Mouse (Mus musculus) leukemia stem cell, adult 10-12 weeks (primary cell): ENCODE results near the gene Wfdc16. TPM values are rescaled to one million over a fixed set of nuclear protein-coding genes. Genes with fewer than 3 reads are reported as not detected.

Experiments used
- polyA plus RNA-seq: library from polyadenylated mRNA; stranded (reverse); fragments of >175 nt; gene quantifications from 2 replicates; pipeline ENCODE4 v1.2.3, GENCODE M21; 2012; ENCODE audit warnings: low replicate concordance

Wfdc16 gene
- not detected in 2 replicates for polyA plus RNA-seq

DNA sequence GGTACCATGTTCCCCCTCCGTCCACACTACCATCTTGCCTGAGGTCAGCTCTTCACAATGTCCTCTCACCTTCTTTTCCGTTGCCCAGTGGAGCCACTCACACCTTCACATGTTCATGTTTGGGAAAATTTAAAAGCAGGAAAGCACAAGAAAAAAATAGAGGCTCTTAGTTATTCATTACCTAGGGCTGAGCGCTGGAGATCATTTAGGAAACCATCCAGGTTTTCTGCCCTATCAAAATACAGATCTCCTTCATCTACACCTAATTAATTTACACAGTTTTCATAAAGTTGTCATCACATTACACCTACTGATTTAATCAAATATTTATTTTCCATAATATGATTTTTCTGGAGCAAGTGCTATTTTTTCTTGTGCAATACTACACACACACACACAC, at the start of gene Wfdc16:
Gene Wfdc16, minus strand, starts transcription at position 101 of the 400 bp plus-strand sequence.

GRCm38 (mm10) chr2:164684807-164685206, 46.2 kb upstream of the Wfdc16 start, which contains the start of gene Wfdc13:
TSS of gene Wfdc13 (plus strand) at chr2:164685107.

DNA sequence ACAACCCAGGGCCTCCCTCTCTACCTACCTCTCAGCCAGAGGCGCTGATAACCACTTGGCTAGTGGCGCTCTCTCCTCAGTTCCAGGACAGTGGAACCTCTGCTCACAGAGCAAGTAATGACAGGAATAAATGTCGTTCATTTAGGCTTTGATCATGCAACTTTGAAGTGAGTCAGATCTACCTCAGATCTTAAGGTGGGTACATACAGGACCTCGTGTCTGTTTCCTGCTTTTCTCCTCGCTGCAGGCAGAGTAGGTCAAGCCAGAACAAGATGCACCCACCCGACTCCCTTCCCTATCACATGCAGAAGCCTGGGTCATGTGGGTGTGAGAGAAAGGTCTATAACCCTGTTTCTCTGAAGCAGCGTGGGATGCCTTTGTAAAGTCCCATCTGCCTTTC, 35.4 kb upstream of the Wfdc16 start, which contains the start of gene Wfdc11:
Gene Wfdc11, minus strand, starts transcription at position 101 of the 400 bp plus-strand sequence.

GRCm38 (mm10) chr2:164656483-164656882, 17.9 kb upstream of the Wfdc16 start, which contains the start of gene Wfdc9:
TSS of gene Wfdc9 (minus strand) at chr2:164656583.

GRCm38 (mm10) chr2:164655858-164656257, 17.3 kb upstream of the Wfdc16 start, which contains the start of gene Wfdc10:
TSS of gene Wfdc10 (plus strand) at chr2:164656046.

GRCm38 (mm10) chr2:164613471-164613870, 25.1 kb downstream of the Wfdc16 start, which contains the start of the genes Wfdc6b and Wfdc8:
TSS of gene Wfdc6b (plus strand) at chr2:164613522.
TSS of gene Wfdc8 (minus strand) at chr2:164613626.

DNA sequence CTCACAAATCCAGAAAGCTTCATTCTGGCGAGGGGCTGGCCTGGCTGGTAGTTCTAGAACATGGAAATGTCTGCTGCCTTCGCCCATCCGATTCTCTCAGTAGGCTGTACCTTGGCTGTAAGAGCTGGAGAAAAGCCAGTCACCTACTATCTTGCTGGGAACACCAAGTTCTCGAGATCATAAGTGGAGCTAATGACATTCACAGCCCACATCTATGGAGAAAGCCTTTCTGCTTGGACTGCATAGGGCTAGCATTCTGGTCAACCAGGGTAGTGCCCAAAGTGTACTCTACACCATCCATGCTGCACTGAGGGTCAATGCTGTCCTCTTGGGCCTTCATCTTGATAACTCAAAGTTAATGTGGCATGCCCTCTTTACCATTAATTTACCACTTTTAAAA, 45.1 kb downstream of the Wfdc16 start, which contains the start of gene Eppin:
Gene Eppin, minus strand, starts transcription at position 101 of the 400 bp plus-strand sequence.

GRCm38 (mm10) chr2:164585025-164585725, 53.4 kb downstream of the Wfdc16 start, which contains the start of gene Wfdc6a:
TSS of gene Wfdc6a (minus strand) at chr2:164585447.

Other genes with a start within 250 kb of the Wfdc16 start
- 5.2 and 16.4 TPM in 2 replicates for gene Slpi, start 249.7 kb downstream of the Wfdc16 start, polyA plus RNA-seq
- gene Rbpjl, start 235.7 kb downstream of the Wfdc16 start, polyA plus RNA-seq = 0.09 and 0.25 TPM in 2 replicates
- 0.07 TPM in 1 of 2 replicates, not detected in the other for gene Matn4, start 233.6 kb downstream of the Wfdc16 start, polyA plus RNA-seq
- 1.4 and 10.9 TPM in 2 replicates for gene Sdc4, start 194.9 kb downstream of the Wfdc16 start, polyA plus RNA-seq
- gene Sys1, start 181.8 kb downstream of the Wfdc16 start, polyA plus RNA-seq = 222 and 239 TPM in 2 replicates
- gene Gm20458, start 177.8 kb downstream of the Wfdc16 start, polyA plus RNA-seq = 0.17 and 0.94 TPM in 2 replicates
- gene Trp53tg5, start 165.1 kb downstream of the Wfdc16 start, polyA plus RNA-seq = not detected in 2 replicates
- gene Dbndd2, start 152.7 kb downstream of the Wfdc16 start, polyA plus RNA-seq = 15.3 and 25.0 TPM in 2 replicates
- gene Pigt, start 141.3 kb downstream of the Wfdc16 start, polyA plus RNA-seq = 173 and 257 TPM in 2 replicates
- not detected in 2 replicates for gene Wfdc2, start 76.4 kb downstream of the Wfdc16 start, polyA plus RNA-seq
- not detected in 2 replicates for gene Spint3, start 65.3 kb downstream of the Wfdc16 start, polyA plus RNA-seq
- gene Wfdc6a, start 53.3 kb downstream of the Wfdc16 start, polyA plus RNA-seq = not detected in 2 replicates
- not detected in 2 replicates for gene Eppin, start 45.2 kb downstream of the Wfdc16 start, polyA plus RNA-seq
- not detected in 2 replicates for gene Wfdc6b, start 25.3 kb downstream of the Wfdc16 start, polyA plus RNA-seq
- not detected in 2 replicates for gene Wfdc8, start 25.2 kb downstream of the Wfdc16 start, polyA plus RNA-seq
- gene Wfdc10, start 17.2 kb upstream of the Wfdc16 start, polyA plus RNA-seq = not detected in 2 replicates
- gene Wfdc9, start 17.8 kb upstream of the Wfdc16 start, polyA plus RNA-seq = not detected in 2 replicates
- not detected in 2 replicates for gene Wfdc11, start 35.3 kb upstream of the Wfdc16 start, polyA plus RNA-seq
- gene Wfdc13, start 46.3 kb upstream of the Wfdc16 start, polyA plus RNA-seq = not detected in 2 replicates
- not detected in 2 replicates for gene Spint4, start 59.7 kb upstream of the Wfdc16 start, polyA plus RNA-seq
- gene Spint5, start 76.5 kb upstream of the Wfdc16 start, polyA plus RNA-seq = not detected in 2 replicates
- 0.14 TPM in 1 of 2 replicates, not detected in the other for gene Wfdc3, start 107.1 kb upstream of the Wfdc16 start, polyA plus RNA-seq
- gene Dnttip1, start 107.2 kb upstream of the Wfdc16 start, polyA plus RNA-seq = 30.4 and 109 TPM in 2 replicates
- gene Ube2c, start 131.1 kb upstream of the Wfdc16 start, polyA plus RNA-seq = 143 and 160 TPM in 2 replicates
- not detected in 2 replicates for gene Tnnc2, start 141.2 kb upstream of the Wfdc16 start, polyA plus RNA-seq
- 3.9 and 10.1 TPM in 2 replicates for gene Snx21, start 147.0 kb upstream of the Wfdc16 start, polyA plus RNA-seq
- gene Acot8, start 166.1 kb upstream of the Wfdc16 start, polyA plus RNA-seq = 13.5 and 59.4 TPM in 2 replicates
- 0.55 and 2.0 TPM in 2 replicates for gene Zswim3, start 166.3 kb upstream of the Wfdc16 start, polyA plus RNA-seq
- gene Zswim1, start 183.9 kb upstream of the Wfdc16 start, polyA plus RNA-seq = 15.5 and 30.3 TPM in 2 replicates
- gene Spata25, start 189.7 kb upstream of the Wfdc16 start, polyA plus RNA-seq = not detected in 2 replicates
- gene Ctsa, start 194.1 kb upstream of the Wfdc16 start, polyA plus RNA-seq = 21.4 and 125 TPM in 2 replicates
- gene Neurl2, start 194.7 kb upstream of the Wfdc16 start, polyA plus RNA-seq = 2.3 and 2.5 TPM in 2 replicates
- 9.3 and 14.4 TPM in 2 replicates for gene Pltp, start 218.9 kb upstream of the Wfdc16 start, polyA plus RNA-seq
- gene Pcif1, start 240.5 kb upstream of the Wfdc16 start, polyA plus RNA-seq = 64.8 and 66.4 TPM in 2 replicates